ENCODE assay signal across 27 mouse cellular contexts in the genomic region with DNA sequence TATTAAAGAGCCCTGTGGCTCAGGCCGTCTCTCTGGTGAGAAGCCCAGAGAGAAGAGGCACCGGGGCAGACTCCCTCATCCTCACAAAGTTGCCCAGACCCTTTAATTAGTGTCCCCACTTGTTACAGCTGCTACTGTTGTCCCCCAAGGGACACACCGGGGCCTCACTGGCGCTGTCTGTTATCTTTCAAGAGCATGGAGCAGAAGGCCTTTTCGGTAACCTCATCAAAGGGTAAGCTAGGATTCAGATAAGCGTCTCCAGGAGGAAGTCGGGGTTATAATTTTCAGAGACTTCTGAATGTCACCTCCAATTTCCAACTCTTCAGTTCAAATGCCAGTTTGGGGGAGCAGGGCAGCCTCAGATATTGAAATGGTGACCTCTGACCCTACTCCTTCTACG.
DNase-seq lines count a peak whose midpoint lies in the region; ATAC-seq and TF ChIP-seq lines count a peak whose summit lies in the region.
"Had no signal": no experiment of that assay in that cellular context is flagged by ENCODE, and none has a peak within 500 bp of the region (broad histone marks: within the 10 kb centered on the region; RNA-seq: fewer than 3 reads in every experiment).

No protein-coding gene starts in this region.

- no peaks in the 10 kb centered on the region for H3K36me3 ChIP-seq in heart, embryonic 13.5 days
- no peaks in the 10 kb centered on the region for H3K36me3 ChIP-seq in liver, embryonic 14.5 days (replicated peaks; ENCODE audit: control insufficient read depth, insufficient read depth, low read depth)
- H3K36me3 ChIP-seq: embryonic facial prominence, embryonic 12.5 days; hindbrain, embryonic 15.5 days; limb, embryonic 10.5 days; neural tube, embryonic 15.5 days; stomach, embryonic 15.5 days had no signal

- TF ChIP-seq EP300 in liver, embryonic 14.5 days (IDR thresholded peaks at IDR 0.05; ENCODE audit: low read depth) = peak; percentile 40

- TF ChIP-seq CTCF in liver, embryonic 14.5 days (IDR thresholded peaks at IDR 0.05; ENCODE audit: low read depth) = no peak
- TF ChIP-seq CTCF in cerebellum, adult 2 months (IDR thresholded peaks at IDR 0.05; ENCODE audit: borderline replicate concordance, insufficient read depth, low read depth, low read length) = no peak

- no peak for ATAC-seq in heart, embryonic 13.5 days (ENCODE audit: extremely low read depth, insufficient number of reproducible peaks, low FRiP score, low TSS enrichment)
- peak; percentile 90 for ATAC-seq in liver, embryonic 14.5 days (ENCODE audit: insufficient read depth)
- ATAC-seq: forebrain, embryonic 14.5 days; lung, postnatal 0 days had no signal

- no peak for TF ChIP-seq POLR2A in cerebellum, adult 2 months (IDR thresholded peaks at IDR 0.05; ENCODE audit: borderline replicate concordance, insufficient read depth, low read length)

- DNase-seq in embryo, embryonic 9.5 days (ENCODE audit: extremely low spot score) = peak; percentile 13
- DNase-seq in embryo, embryonic 10 days (ENCODE audit: low spot score) = no peak
- DNase-seq in heart, postnatal 10 days = no peak
- DNase-seq in c-Kit-positive CD71-positive TER-119-negative erythroid progenitor cells, embryonic 14.5 days (ENCODE audit: low read depth) = peak; percentile 16
- DNase-seq in liver, embryonic 14.5 days (ENCODE audit: low read depth in 3 of 3, low spot score in 3 of 3) = peak; percentile 26 to 61 (median 50)
- DNase-seq in cerebellum, adult 2 months = no peak
- no peak for DNase-seq in kidney, adult 18-20 months
- DNase-seq: adrenal gland, postnatal 36 days; cerebellum, adult 8-10 months; cerebellum, postnatal 36 days; gastrocnemius, postnatal 14 days; heart, adult 18-20 months; kidney, adult 8-10 months; kidney, postnatal 14 days; right cerebral cortex, adult 18-20 months; right cerebral cortex, postnatal 4 days; thymus, postnatal 25 days had no signal

- H3K4me3 ChIP-seq in heart, embryonic 13.5 days = no peak overlapping the region
- no peak overlapping the region for H3K4me3 ChIP-seq in liver, embryonic 14.5 days (ENCODE audit: insufficient read depth in 1 of 2, low read depth in 2 of 2, low read length in 2 of 2)
- H3K4me3 ChIP-seq in cerebellum, adult 2 months (replicated peaks; ENCODE audit: insufficient read depth, low read depth, low read length) = no peak overlapping the region
- H3K4me3 ChIP-seq: embryonic facial prominence, embryonic 12.5 days; hindbrain, embryonic 15.5 days; limb, embryonic 10.5 days; neural tube, embryonic 15.5 days; stomach, embryonic 15.5 days had no signal

- intact Hi-C loops in heart, postnatal 10 days (cut with DNase I) = no loop called here

- peak overlapping the region; percentile 14; the same call in 1 of the 2 replicates for H3K4me2 ChIP-seq in heart, embryonic 13.5 days
- H3K4me2 ChIP-seq in liver, embryonic 14.5 days (ENCODE audit: low read depth) = peak overlapping the region; percentile 59
- H3K4me2 ChIP-seq: embryonic facial prominence, embryonic 12.5 days; hindbrain, embryonic 15.5 days; midbrain, embryonic 11.5 days; neural tube, embryonic 15.5 days; stomach, embryonic 15.5 days had no signal

- H3K27ac ChIP-seq in heart, embryonic 13.5 days (replicated peaks) = no peak overlapping the region
- H3K27ac ChIP-seq in liver, embryonic 14.5 days = peak overlapping the region; percentile 31; the same call in 1 of the 2 replicates
- H3K27ac ChIP-seq in cerebellum, adult 2 months (ENCODE audit: insufficient read depth, low read length) = no peak overlapping the region
- H3K27ac ChIP-seq: embryonic facial prominence, embryonic 12.5 days; hindbrain, embryonic 15.5 days; limb, embryonic 10.5 days; macrophage; neural tube, embryonic 15.5 days; stomach, embryonic 15.5 days had no signal

- H3K9me3 ChIP-seq in heart, embryonic 13.5 days = no peaks in the 10 kb centered on the region
- no peaks in the 10 kb centered on the region for H3K9me3 ChIP-seq in liver, embryonic 14.5 days (ENCODE audit: control insufficient read depth, low read length)
- H3K9me3 ChIP-seq: embryonic facial prominence, embryonic 12.5 days; hindbrain, embryonic 15.5 days; limb, embryonic 10.5 days; neural tube, embryonic 15.5 days; stomach, embryonic 15.5 days had no signal

- 25% methylated on average over 8 of the region's 8 CpGs for WGBS in heart, embryonic 13.5 days
- 32% methylated on average over 8 of the region's 8 CpGs for WGBS in liver, embryonic 14.5 days (ENCODE audit: insufficient replicate concordance)
- WGBS in cerebellum, adult 2 months = 84% methylated on average over 8 of the region's 8 CpGs

- H3K27me3 ChIP-seq in heart, embryonic 13.5 days (replicated peaks) = peaks cover 16% of the 10 kb centered on the region; the same call in 1 of the 2 replicates
- H3K27me3 ChIP-seq in liver, embryonic 14.5 days (ENCODE audit: control insufficient read depth, insufficient read depth, low read length) = no peaks in the 10 kb centered on the region
- H3K27me3 ChIP-seq in cerebellum, adult 2 months (ENCODE audit: control insufficient read depth, insufficient read depth, low read length) = no peaks in the 10 kb centered on the region
- H3K27me3 ChIP-seq: embryonic facial prominence, embryonic 12.5 days; hindbrain, embryonic 15.5 days; neural tube, embryonic 15.5 days; stomach, embryonic 15.5 days had no signal

- H3K4me1 ChIP-seq in heart, embryonic 13.5 days = peaks cover 7% of the 10 kb centered on the region
- peaks cover 7 to 14% of the 10 kb centered on the region in 2 experiments; a peak in 3 of 4 replicates for H3K4me1 ChIP-seq in liver, embryonic 14.5 days (replicated peaks; ENCODE audit: control insufficient read depth in 2 of 2, insufficient read depth in 2 of 2, low read length in 1 of 2)
- no peaks in the 10 kb centered on the region for H3K4me1 ChIP-seq in cerebellum, adult 2 months (ENCODE audit: control insufficient read depth, insufficient read depth, low read length)
- H3K4me1 ChIP-seq: hindbrain, embryonic 15.5 days; neural tube, embryonic 15.5 days; stomach, embryonic 15.5 days had no signal

- H3K9ac ChIP-seq in heart, embryonic 13.5 days = no peak overlapping the region
- peak overlapping the region; percentile 24; the same call in 1 of the 2 replicates for H3K9ac ChIP-seq in liver, embryonic 14.5 days (replicated peaks)
- H3K9ac ChIP-seq: embryonic facial prominence, embryonic 12.5 days; hindbrain, embryonic 15.5 days; neural tube, embryonic 15.5 days; stomach, embryonic 15.5 days had no signal

Comparison
In these comparisons a context has a peak if more than half of its experiments do, and no peak if none do; other contexts are left out.
1. DNase-seq: peak in embryo, embryonic 9.5 days (single experiment), c-Kit-positive CD71-positive TER-119-negative erythroid progenitor cells, embryonic 14.5 days (single experiment) and liver, embryonic 14.5 days (3 of 3); none in embryo, embryonic 10 days (single experiment), heart, postnatal 10 days (0 of 2), cerebellum, adult 2 months (0 of 2) and kidney, adult 18-20 months (single experiment).